Mouse (Mus musculus): Measurements from ENCODE around the gene Ccdc124. TPM values are rescaled to one million over a fixed set of nuclear protein-coding genes. Genes with fewer than 3 reads are reported as not detected.

The Ccdc124 gene
- polyA plus RNA-seq, 1 experiment from 2014 or later, result 70.9 TPM

DNA sequence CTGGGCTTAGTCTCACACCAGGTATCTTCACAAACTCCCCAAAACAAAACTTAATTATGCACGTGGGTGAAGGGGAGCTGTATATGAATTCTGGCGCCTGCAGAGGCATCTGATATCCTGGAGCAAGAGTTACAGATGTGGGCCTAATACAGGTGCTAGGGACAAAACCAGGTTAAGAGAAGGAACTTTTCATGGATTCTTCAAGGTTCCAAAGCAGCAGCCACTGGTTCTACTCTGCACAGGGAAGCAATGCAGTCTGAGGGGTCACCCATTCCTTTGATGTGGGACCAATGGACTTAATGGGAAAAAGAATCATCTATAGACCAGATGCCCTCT is 20.6 kb upstream of the Ccdc124 start:
- no peak overlapping the region for H3K4me3 ChIP-seq (replicated peaks)
- ATAC-seq (ENCODE audit: low read depth), result no peak
- no peaks in the 10 kb centered on the region for H3K9me3 ChIP-seq (replicated peaks)
- H3K36me3 ChIP-seq, result peaks cover 34% of the 10 kb centered on the region
- peaks cover 60% of the 10 kb centered on the region for H3K4me1 ChIP-seq (replicated peaks)
- H3K27ac ChIP-seq, result no peak overlapping the region
- no peak for DNase-seq
- H3K27me3 ChIP-seq, result peaks cover 50% of the 10 kb centered on the region
- 59% methylated on average over 2 of the region's 2 CpGs for WGBS (ENCODE audit: insufficient replicate concordance)
- no peak overlapping the region for H3K9ac ChIP-seq
- no peak overlapping the region for H3K4me2 ChIP-seq

- peaks cover 57% of the 10 kb centered on the region for H3K4me1 ChIP-seq (replicated peaks)
- H3K9ac ChIP-seq, result no peak overlapping the region
- H3K4me2 ChIP-seq, result no peak overlapping the region
- peak; percentile 26 for ATAC-seq (ENCODE audit: low read depth)
- no peaks in the 10 kb centered on the region for H3K9me3 ChIP-seq (replicated peaks)
- H3K27me3 ChIP-seq, result peaks cover 56% of the 10 kb centered on the region
- H3K36me3 ChIP-seq, result peaks cover 34% of the 10 kb centered on the region
- H3K4me3 ChIP-seq (replicated peaks), result no peak overlapping the region
- H3K27ac ChIP-seq, result no peak overlapping the region
- DNase-seq, result peak; percentile 73
- WGBS (ENCODE audit: insufficient replicate concordance), result 24% methylated on average over 12 of the region's 12 CpGs
Observed at GRCm38 (mm10) chr8:70893656-70894384, 20.1 kb upstream of the Ccdc124 start.

DNA sequence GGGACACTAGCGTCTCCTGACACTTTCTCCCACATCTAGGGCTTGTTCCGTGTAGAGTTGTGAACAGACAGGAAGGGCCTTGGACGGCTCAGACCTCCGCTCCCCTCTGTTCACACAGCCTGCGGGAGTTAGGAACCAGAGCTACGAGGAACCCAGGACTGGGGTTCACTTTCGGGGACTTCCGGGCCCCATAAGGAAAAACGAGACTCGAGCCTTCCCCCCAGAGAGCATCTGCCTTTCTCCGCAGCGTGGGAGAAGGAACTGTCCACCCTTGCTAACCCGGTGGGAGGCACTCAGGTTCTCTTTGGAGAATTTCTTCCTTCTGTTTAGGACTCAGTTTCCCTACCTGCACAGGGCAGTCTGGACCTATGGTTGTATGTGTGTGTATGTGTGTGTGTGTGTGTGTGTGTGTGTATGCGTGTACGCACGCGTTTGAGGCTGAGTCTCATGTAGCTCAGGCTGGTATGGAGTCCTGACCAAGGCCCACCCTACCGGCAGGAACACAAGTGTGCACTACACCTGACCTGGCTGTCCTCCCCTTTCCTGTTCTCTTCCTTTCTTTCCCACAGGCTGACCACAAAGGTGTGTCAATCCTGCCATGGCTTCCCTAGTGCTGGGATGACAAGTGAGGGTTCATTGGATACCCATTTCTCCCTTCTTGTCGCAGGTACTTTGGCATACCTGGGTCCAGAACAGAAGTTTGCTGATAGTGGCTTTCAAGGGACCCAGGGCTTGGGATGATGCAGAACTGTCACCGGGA is 19.3 kb upstream of the Ccdc124 start:
- Histone ChIP-seq H3K9ac (0 out of 2 replicates have a peak overlapping the region, but pooled peaks have one; percentile 22), H3K27ac (no peak overlapping the region), H3K4me3 (replicated peaks) (peak overlapping the region; percentile 35; the same call in 1 of the 2 replicates), H3K27me3 (peaks cover 63% of the 10 kb centered on the region), H3K9me3 (replicated peaks) (no peaks in the 10 kb centered on the region), H3K4me2 (peak overlapping the region; percentile 41), H3K4me1 (replicated peaks) (peaks cover 51% of the 10 kb centered on the region), H3K36me3 (peaks cover 34% of the 10 kb centered on the region)
- WGBS (ENCODE audit: insufficient replicate concordance), result 27% methylated on average over 20 of the region's 20 CpGs
- no peak for DNase-seq
- no peak for ATAC-seq (ENCODE audit: low read depth)

DNA sequence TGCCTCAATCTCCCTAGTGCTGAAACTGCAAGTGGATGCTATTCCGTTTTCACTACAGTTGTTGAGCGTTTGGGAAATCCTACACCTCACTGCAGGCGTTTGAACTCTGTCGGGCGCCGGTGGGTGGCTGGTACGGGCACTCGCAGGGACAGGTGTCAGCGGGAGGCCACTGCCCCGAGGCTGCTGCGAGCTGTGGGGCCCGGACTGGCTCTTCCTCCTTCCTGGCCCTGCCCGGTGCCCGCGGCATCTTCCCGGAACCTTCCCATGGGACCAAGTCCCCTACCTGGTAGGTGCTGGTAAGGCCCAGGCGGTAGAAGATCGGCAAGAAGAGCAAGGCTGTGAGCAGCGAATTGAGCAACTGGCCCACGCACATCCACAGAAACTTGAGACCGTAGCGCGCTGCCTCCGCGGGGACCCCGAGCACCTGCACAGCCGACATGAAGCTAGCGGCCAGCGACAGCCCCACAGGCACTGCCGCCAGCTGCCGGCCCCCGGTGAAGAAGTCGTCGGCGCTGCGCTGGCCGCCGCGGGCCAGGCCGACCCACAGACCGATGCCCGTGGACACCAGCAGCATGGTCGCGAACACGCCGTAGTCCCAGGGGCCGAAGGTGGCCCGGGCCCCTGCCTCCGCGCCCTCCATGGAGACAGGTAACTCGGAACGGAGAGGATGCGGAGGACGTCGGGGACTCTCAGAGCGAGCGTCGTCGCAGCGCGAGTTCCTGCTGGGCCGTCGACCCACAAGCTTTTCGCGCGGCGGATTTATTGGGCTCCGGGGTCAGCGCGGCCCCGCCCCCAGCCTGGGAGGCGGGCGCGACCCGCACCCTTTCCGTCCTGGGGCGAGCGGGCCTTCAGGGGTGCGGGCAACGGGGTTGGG is 18.5 kb upstream of the Ccdc124 start, which contains the start of gene Slc5a5:
Gene Slc5a5, minus strand, starts transcription at position 736 of the 874 bp plus-strand sequence.
- Histone ChIP-seq H3K27ac (no peak within 1 kb of the TSS), H3K4me2 (peak within 1 kb of the TSS; percentile 41), H3K9ac (0 out of 2 replicates have a peak within 1 kb of the TSS, but pooled peaks have one; percentile 22), H3K4me3 (replicated peaks) (peak within 1 kb of the TSS; percentile 35), H3K36me3 (peaks cover 34% of the 10 kb centered on the region), H3K27me3 (peaks cover 71% of the 10 kb centered on the region), H3K4me1 (replicated peaks) (peaks cover 59% of the 10 kb centered on the region), H3K9me3 (replicated peaks) (no peaks in the 10 kb centered on the region)
- WGBS (ENCODE audit: insufficient replicate concordance), result 4% methylated on average over 80 of the region's 80 CpGs
- ATAC-seq (ENCODE audit: low read depth) (no peak), DNase-seq (no peak)

DNA sequence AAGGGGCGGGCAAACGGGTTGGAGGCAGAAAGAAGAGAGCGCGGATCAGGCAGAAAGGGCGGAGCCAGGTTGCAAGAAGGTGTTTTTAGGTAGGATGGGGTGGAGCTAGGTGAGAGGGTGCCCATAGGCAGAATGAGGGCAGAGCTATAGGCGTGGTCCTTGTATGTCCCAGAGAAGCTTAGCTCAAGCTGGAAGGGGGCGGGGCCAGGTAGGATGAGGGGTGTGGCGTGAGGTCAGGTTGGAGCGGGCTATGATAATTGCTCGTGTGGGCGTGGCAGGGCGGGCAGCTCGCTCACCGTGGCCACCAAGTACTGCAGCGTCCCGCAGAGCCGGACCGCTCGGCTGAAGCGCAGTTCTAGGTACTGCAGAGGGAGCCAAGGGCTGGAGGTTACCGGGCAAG is 17.6 kb upstream of the Ccdc124 start:
- peak; percentile 65 for DNase-seq
- peak overlapping the region; percentile 2; the same call in 1 of the 2 replicates for H3K4me2 ChIP-seq
- no peak overlapping the region for H3K27ac ChIP-seq
- peaks cover 76% of the 10 kb centered on the region for H3K27me3 ChIP-seq
- no peaks in the 10 kb centered on the region for H3K9me3 ChIP-seq (replicated peaks)
- H3K9ac ChIP-seq, result no peak overlapping the region
- peaks cover 57% of the 10 kb centered on the region for H3K4me1 ChIP-seq (replicated peaks)
- 0 out of 2 replicates have a peak overlapping the region, but pooled peaks have one; percentile 35 for H3K4me3 ChIP-seq (replicated peaks)
- peak; percentile 19; the same call in 1 of the 2 replicates for ATAC-seq (ENCODE audit: low read depth)
- WGBS (ENCODE audit: insufficient replicate concordance), result 10% methylated on average over 21 of the region's 21 CpGs
- peaks cover 32% of the 10 kb centered on the region for H3K36me3 ChIP-seq

DNA sequence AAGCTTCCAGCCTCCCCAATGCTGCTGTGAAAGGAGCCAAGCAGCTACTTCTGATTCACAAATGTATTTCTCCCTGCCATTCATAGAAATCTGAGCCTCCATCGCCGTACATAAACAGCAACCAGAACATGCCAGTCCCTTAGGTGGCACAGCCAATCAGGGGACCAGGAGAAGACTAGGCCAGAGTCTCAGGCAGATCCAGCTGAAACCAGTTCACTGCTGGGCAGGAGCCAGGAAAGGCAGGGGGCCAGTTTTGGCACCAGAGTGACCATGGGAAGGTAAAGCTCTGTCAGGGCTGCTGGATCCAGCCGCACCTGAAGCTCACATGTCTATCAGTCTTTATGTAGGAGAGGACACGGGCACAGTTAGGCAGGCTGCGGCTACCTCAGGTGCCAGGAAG is 16.9 kb upstream of the Ccdc124 start:
- Histone ChIP-seq H3K36me3 (peaks cover 25% of the 10 kb centered on the region), H3K27me3 (peaks cover 83% of the 10 kb centered on the region), H3K4me2 (no peak overlapping the region), H3K4me1 (replicated peaks) (peaks cover 50% of the 10 kb centered on the region), H3K9ac (no peak overlapping the region), H3K27ac (no peak overlapping the region), H3K9me3 (replicated peaks) (no peaks in the 10 kb centered on the region), H3K4me3 (replicated peaks) (no peak overlapping the region)
- DNase-seq, result no peak
- ATAC-seq (ENCODE audit: low read depth), result no peak
- WGBS (ENCODE audit: insufficient replicate concordance), result 87% methylated on average over 5 of the region's 5 CpGs

- H3K4me2 ChIP-seq, result peak overlapping the region; percentile 19; the same call in 1 of the 2 replicates
- DNase-seq, result peak; percentile 75
Observed at GRCm38 (mm10) chr8:70887669-70888068, 13.9 kb upstream of the Ccdc124 start.

DNA sequence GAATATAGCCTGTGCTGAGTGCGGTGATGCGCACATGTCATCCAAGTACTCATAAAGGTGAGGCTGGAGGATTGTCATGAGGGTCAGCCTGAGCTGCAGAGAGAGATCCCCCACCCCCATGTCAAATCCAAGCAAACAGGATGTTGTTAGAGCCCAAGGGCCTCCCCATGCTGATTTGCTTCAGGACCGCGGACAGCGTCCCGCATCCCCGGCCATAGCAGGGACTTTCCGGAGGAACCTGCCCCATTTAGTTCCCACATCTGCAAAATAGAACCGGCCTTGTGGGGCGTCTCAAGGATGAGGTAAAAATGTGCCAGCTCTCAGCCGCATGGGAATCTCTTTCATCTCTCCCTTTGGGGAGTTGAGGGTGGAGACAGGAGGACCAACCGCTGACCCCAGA is 11.9 kb upstream of the Ccdc124 start:
- Histone ChIP-seq H3K9me3 (replicated peaks) (no peaks in the 10 kb centered on the region), H3K4me1 (replicated peaks) (peaks cover 21% of the 10 kb centered on the region), H3K9ac (no peak overlapping the region), H3K4me2 (no peak overlapping the region), H3K4me3 (replicated peaks) (no peak overlapping the region), H3K27me3 (peaks cover 59% of the 10 kb centered on the region), H3K36me3 (no peaks in the 10 kb centered on the region), H3K27ac (no peak overlapping the region)
- no peak for DNase-seq
- 16% methylated on average over 12 of the region's 12 CpGs for WGBS (ENCODE audit: insufficient replicate concordance)
- no peak for ATAC-seq (ENCODE audit: low read depth)

More at GRCm38 (mm10) chr8:70887669-70888068, 13.9 kb upstream of the Ccdc124 start:
- WGBS (ENCODE audit: insufficient replicate concordance), result 8% methylated on average over 18 of the region's 18 CpGs
- Histone ChIP-seq H3K9me3 (replicated peaks) (no peaks in the 10 kb centered on the region), H3K4me3 (replicated peaks) (no peak overlapping the region), H3K36me3 (no peaks in the 10 kb centered on the region), H3K4me1 (replicated peaks) (peaks cover 38% of the 10 kb centered on the region), H3K27me3 (peaks cover 75% of the 10 kb centered on the region), H3K9ac (no peak overlapping the region), H3K27ac (no peak overlapping the region)
- ATAC-seq (ENCODE audit: low read depth), result peak; percentile 64

GRCm38 (mm10) chr8:70884683-70885082 is 10.9 kb upstream of the Ccdc124 start:
- no peak overlapping the region for H3K4me2 ChIP-seq
- no peak overlapping the region for H3K4me3 ChIP-seq (replicated peaks)
- DNase-seq, result no peak
- H3K9me3 ChIP-seq (replicated peaks), result no peaks in the 10 kb centered on the region
- WGBS (ENCODE audit: insufficient replicate concordance), result 59% methylated on average over 10 of the region's 10 CpGs
- H3K36me3 ChIP-seq, result no peaks in the 10 kb centered on the region
- H3K4me1 ChIP-seq (replicated peaks), result peaks cover 21% of the 10 kb centered on the region
- no peak for ATAC-seq (ENCODE audit: low read depth)
- no peak overlapping the region for H3K27ac ChIP-seq
- H3K9ac ChIP-seq, result no peak overlapping the region
- H3K27me3 ChIP-seq, result peaks cover 59% of the 10 kb centered on the region

GRCm38 (mm10) chr8:70884186-70884585 is 10.5 kb upstream of the Ccdc124 start:
- H3K4me1 ChIP-seq (replicated peaks), result peaks cover 21% of the 10 kb centered on the region
- H3K27ac ChIP-seq, result no peak overlapping the region
- no peaks in the 10 kb centered on the region for H3K36me3 ChIP-seq
- H3K9ac ChIP-seq, result no peak overlapping the region
- no peak overlapping the region for H3K4me3 ChIP-seq (replicated peaks)
- ATAC-seq (ENCODE audit: low read depth), result no peak
- no peaks in the 10 kb centered on the region for H3K9me3 ChIP-seq (replicated peaks)
- peaks cover 59% of the 10 kb centered on the region for H3K27me3 ChIP-seq
- H3K4me2 ChIP-seq, result no peak overlapping the region
- DNase-seq, result no peak
- 69% methylated on average over 4 of the region's 4 CpGs for WGBS (ENCODE audit: insufficient replicate concordance)

DNA sequence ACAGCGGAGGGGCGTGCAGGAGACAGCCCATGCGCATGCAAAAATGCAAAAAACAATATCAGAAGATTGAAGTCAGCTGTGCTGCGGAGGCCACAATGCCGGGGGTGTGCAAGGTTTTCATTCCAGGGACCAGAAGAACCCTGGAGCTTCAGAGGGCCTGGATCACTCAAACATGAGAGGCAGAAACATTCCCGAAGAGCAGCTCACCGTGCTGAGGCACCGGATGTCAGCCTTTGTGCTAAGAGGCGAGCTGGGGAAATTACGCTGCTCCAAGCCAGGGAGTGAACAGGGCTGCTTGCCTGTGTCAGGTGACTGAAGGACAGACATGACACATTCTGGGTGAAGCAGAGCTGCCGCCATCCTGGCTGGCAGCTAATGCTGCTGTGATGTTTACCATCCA is 6.8 kb upstream of the Ccdc124 start:
- no peak overlapping the region for H3K9ac ChIP-seq
- H3K27ac ChIP-seq, result no peak overlapping the region
- H3K4me2 ChIP-seq, result no peak overlapping the region
- no peak for DNase-seq
- no peak for ATAC-seq (ENCODE audit: low read depth)
- H3K4me1 ChIP-seq (replicated peaks), result peaks cover 21% of the 10 kb centered on the region
- H3K36me3 ChIP-seq, result no peaks in the 10 kb centered on the region
- no peak overlapping the region for H3K4me3 ChIP-seq (replicated peaks)
- H3K9me3 ChIP-seq (replicated peaks), result no peaks in the 10 kb centered on the region
- 29% methylated on average over 11 of the region's 11 CpGs for WGBS (ENCODE audit: insufficient replicate concordance)
- H3K27me3 ChIP-seq, result peaks cover 29% of the 10 kb centered on the region
